Mouse (Mus musculus) embryonic facial prominence, embryonic 13.5 days (tissue): ENCODE measurements around the gene Acot2. TPM values are rescaled to one million over a fixed set of nuclear protein-coding genes. Genes with fewer than 3 reads are reported as not detected.

Experiments
- ATAC-seq: fragments of 200-750 bp; cut with Nextera tagmentation; 2 replicates; pipeline ENCODE4 v1.8.0; 2017; ENCODE audit warnings: low read depth; ENCODE audit not compliant: insufficient number of reproducible peaks, insufficient read depth, low FRiP score, low TSS enrichment
- H3K27ac ChIP-seq: fragments of 300-500 bp; sonication (generic); 2 replicates; pipeline ENCODE4 v1.5.1; 2015; ENCODE audit warnings: moderate library complexity, mild to moderate bottlenecking, inconsistent platforms
- H3K27me3 ChIP-seq: fragments of 300-500 bp; sonication (generic); 2 replicates; pipeline ENCODE4 v1.6.1; 2015; ENCODE audit warnings: mild to moderate bottlenecking, inconsistent platforms
- H3K36me3 ChIP-seq: fragments of 300-500 bp; sonication (generic); 2 replicates; pipeline ENCODE4 v1.6.1; 2015; ENCODE audit warnings: mild to moderate bottlenecking, inconsistent platforms
- H3K4me1 ChIP-seq: fragments of 300-500 bp; sonication (generic); 2 replicates; pipeline ENCODE4 v1.6.1; 2015; ENCODE audit warnings: inconsistent platforms
- H3K4me2 ChIP-seq: fragments of 300-500 bp; sonication (generic); 2 replicates; pipeline ENCODE4 v1.6.1; 2015; ENCODE audit warnings: moderate library complexity, mild to moderate bottlenecking, inconsistent platforms
- H3K4me3 ChIP-seq: fragments of 300-500 bp; sonication (generic); 2 replicates; pipeline ENCODE4 v1.5.1; 2015; ENCODE audit warnings: mild to moderate bottlenecking, inconsistent platforms
- H3K9ac ChIP-seq: fragments of 300-500 bp; sonication (generic); 2 replicates; pipeline ENCODE4 v1.6.1; 2015; ENCODE audit warnings: mild to moderate bottlenecking, inconsistent platforms
- H3K9me3 ChIP-seq: fragments of 300-500 bp; sonication (generic); 2 replicates; pipeline ENCODE4 v1.6.1; 2016; ENCODE audit warnings: inconsistent platforms
- WGBS: fragments of 180-500 bp; shearing (Covaris S2); methylation state at CpG from one replicate; pipeline ENCODE4 v1.1.7; 2015; ENCODE audit warnings: mixed read lengths; 5-methylcytosine and 5-hydroxymethylcytosine counted together
- polyA plus RNA-seq: library from polyadenylated mRNA; unstranded; fragments of >200 nt; fragmentation: Nextera tagmentation; extraction: Ambion mirVana; gene quantifications from 2 replicates; pipeline ENCODE4 v1.2.1, GENCODE M21; 2015

Acot2 gene
- polyA plus RNA-seq, 1 experiment from 2014 or later = 20.8 TPM

- peaks cover 4% of the 10 kb centered on the region; the same call in 1 of the 2 replicates for H3K4me1 ChIP-seq
- no peak overlapping the region for H3K9ac ChIP-seq
- H3K36me3 ChIP-seq = no peaks in the 10 kb centered on the region
- 89% methylated on average over 5 of the region's 5 CpGs for WGBS
- peaks cover 8% of the 10 kb centered on the region; the same call in 1 of the 2 replicates for H3K9me3 ChIP-seq
- H3K27ac ChIP-seq = no peak overlapping the region
- no peak overlapping the region for H3K4me2 ChIP-seq
- ATAC-seq = no peak
- no peaks in the 10 kb centered on the region for H3K27me3 ChIP-seq
- H3K4me3 ChIP-seq = no peak overlapping the region
Observed at GRCm38 (mm10) chr12:84042248-84042647, 54.6 kb downstream of the Acot2 start.

Other genes with a start within 250 kb of the Acot2 start
- 2.2 and 2.8 TPM in 2 replicates for gene Papln, start 224.2 kb upstream of the Acot2 start, polyA plus RNA-seq
- gene Numb, start 65.9 kb upstream of the Acot2 start, polyA plus RNA-seq = 33.1 and 34.9 TPM in 2 replicates
- gene Riox1, start 37.3 kb upstream of the Acot2 start, polyA plus RNA-seq = 12.8 and 15.1 TPM in 2 replicates
- not detected in 2 replicates for gene Heatr4, start 3.0 kb upstream of the Acot2 start, polyA plus RNA-seq
- gene Acot1, start 21.6 kb downstream of the Acot2 start, polyA plus RNA-seq = 44.9 and 45.4 TPM in 2 replicates
- gene Acot4, start 50.5 kb downstream of the Acot2 start, polyA plus RNA-seq = 0.22 and 0.81 TPM in 2 replicates
- gene Gm49366, start 51.1 kb downstream of the Acot2 start, polyA plus RNA-seq = not detected in 2 replicates
- not detected in 2 replicates for gene Acot3, start 64.3 kb downstream of the Acot2 start, polyA plus RNA-seq
- gene Acot5, start 81.5 kb downstream of the Acot2 start, polyA plus RNA-seq = 0.18 TPM in 1 of 2 replicates, not detected in the other
- gene Acot6, start 112.8 kb downstream of the Acot2 start, polyA plus RNA-seq = 1.4 and 1.6 TPM in 2 replicates
- 7.5 and 9.0 TPM in 2 replicates for gene Dnal1, start 126.5 kb downstream of the Acot2 start, polyA plus RNA-seq
- gene Pnma1, start 160.6 kb downstream of the Acot2 start, polyA plus RNA-seq = 0.74 and 1.1 TPM in 2 replicates
- gene Elmsan1, start 231.0 kb downstream of the Acot2 start, polyA plus RNA-seq = 9.9 and 11.1 TPM in 2 replicates